Mouse (Mus musculus) right cerebral cortex, adult 18-20 months (tissue): ENCODE data around the gene Galnt6.

Experiments used
- DNase-seq: peaks from one replicate; pipeline ENCODE4 v3.0.0; 2022; ENCODE audit warnings: mixed read lengths

The Galnt6 gene

GRCm38 (mm10) chr15:100719217-100719616, 10.0 kb downstream of the Galnt6 start:
- no peak for DNase-seq

DNA sequence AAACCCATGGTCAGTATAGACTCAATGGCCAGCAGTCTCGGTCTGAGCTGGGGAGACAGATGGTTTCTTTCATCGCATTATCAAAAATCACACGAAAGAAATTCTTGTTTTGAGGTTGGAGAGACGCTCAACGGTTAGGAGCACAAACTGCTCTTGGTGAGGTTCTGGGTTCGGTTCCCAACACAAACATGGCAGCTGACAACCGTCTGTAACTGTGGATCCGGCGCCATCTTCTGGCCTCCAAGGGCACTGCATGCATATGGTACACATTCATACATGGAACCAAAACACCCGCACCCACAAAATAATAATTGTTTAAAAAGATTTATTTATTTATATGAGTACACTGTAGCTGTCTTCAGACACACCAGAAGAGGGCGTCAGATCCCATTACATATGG, 10.6 kb downstream of the Galnt6 start:
- DNase-seq: no peak

- DNase-seq: no peak
These were observed 11.2 kb downstream of the Galnt6 start for GRCm38 (mm10) chr15:100717933-100718332.

DNA sequence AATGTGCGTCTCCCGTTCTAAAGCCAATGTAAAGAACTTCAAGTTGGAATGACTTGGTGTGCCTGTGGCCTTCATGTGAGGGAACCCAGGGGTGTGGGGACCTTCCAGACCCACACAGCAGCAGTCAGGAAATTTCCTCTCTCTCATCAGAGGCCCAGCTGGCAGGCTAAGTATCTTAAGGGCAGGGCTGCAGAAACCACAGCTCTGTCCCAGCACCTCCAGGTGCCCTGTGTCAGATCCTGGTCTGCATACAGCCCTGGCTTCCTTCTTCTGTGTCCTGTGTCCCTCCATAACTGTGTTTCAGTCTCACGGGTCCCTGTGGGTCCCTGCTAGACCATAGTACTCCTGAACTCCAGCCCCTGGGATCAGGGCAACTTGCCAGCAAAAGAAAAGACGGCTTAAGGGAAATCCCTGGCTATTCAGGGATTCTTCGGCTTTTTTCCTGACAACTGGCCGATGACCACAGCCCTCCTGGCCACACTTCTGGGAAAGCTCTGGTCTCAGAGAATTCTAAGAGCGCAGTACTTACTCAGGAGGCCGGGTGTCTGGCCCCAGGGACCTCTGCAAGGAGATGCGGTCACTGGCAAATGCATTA, 13.7 kb downstream of the Galnt6 start:
- no peak for DNase-seq

DNA sequence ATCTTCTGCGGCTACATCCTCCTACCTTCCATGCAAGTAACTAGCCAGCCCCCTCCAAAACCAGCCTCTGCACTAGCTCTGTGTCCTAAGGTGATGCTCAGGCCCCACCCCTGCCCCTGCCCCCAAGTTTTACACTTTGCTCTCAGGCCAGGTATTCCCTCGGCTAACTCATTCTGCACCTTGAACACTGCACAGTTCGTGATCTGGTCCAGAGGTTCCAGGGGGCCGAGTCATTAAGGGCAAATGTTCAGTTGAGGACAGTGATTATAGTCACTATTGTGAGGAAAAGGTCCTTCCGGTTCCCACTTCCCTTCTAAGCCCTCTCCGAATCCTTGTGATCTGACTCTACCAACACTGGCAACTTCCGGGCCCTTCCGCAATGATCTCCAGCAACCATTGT, 14.7 kb downstream of the Galnt6 start:
- DNase-seq: no peak

GRCm38 (mm10) chr15:100710838-100711237, 18.3 kb downstream of the Galnt6 start:
- no peak for DNase-seq

- no peak for DNase-seq
These were observed 20.6 kb downstream of the Galnt6 start for GRCm38 (mm10) chr15:100708433-100709078.

DNA sequence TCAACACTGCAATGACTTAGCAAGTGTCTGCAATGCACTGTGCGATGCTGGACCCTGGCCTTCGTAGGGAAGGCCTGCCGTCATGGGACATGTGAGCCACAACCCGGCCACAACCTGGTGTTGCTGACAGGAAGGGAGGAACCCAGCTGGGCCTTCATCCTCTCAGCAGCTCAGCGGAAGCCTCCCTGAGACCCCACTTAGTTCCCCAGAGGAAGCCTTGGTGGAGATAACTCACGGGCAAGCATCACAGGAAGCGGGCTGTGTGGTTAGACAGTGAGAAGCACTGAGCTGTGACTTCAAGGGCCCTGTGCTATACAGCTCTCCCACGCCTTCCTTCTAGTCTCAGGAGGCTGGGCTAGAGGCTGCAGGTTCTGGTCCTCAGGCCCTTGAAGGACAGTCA, 22.9 kb downstream of the Galnt6 start:
- DNase-seq: no peak

- no peak for DNase-seq
These were observed 23.8 kb downstream of the Galnt6 start for GRCm38 (mm10) chr15:100705376-100705775.

- no peak for DNase-seq
These were observed 25.3 kb downstream of the Galnt6 start for GRCm38 (mm10) chr15:100703913-100704312.

DNA sequence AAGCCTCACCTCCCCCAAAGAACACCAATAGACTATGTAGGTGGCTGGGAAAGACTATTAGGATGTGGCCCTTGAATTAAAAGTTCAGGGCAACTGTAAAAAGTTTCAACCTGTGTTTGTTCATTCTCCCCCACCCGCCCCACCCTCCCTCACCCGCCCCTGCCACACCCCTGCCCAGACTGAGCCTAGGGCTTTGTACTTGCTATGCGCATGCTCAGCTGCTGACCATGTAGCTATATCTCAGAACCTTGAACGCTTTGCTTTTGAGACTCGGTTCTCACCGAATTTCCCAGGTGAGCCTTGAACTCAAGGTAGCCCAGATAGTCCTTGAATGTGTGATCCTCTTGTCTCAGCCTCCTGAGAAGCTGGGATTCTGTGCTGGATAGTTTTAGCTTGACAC, 27.3 kb downstream of the Galnt6 start:
- no peak for DNase-seq

GRCm38 (mm10) chr15:100701108-100701507, 28.1 kb downstream of the Galnt6 start:
- peak; percentile 8 for DNase-seq

DNA sequence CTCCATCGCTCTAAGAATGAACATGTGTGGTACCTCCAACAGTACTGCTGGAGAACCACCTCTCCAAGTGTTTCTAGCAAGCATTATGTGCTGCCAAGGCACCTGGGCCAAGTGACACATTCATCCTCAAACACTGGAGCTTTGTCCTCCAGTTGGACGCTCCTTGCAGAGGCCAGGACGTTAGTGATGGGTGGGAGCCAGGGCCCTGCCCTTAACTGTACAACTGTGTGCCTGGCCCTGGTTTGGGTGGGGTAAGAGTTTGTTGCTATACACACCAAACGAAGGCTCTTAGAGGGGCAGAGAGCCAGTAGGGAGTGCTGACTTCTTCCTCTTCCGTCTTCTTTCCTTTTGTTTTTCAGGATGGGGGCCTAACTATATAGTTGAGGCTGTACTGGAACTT, 28.8 kb downstream of the Galnt6 start:
- no peak for DNase-seq

DNA sequence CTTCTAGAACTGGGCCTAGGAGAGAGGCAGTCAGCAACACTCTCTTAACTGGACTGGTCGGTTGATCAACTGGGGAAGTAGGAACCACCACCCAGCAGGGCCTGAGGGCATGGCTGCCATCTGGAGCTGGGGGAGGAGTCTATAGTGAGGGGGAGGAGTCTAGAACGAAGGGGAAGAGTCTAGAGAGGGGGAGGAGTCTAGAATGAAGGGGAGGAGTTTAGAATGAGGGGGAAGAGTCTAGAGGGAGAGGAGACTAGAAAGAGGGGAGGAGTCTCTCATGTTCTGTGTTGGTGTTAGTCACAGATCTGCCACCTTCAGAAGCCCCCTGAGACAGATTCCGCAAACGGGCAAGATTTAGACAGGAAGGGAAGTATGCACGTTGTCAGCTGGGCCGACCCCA, 29.8 kb downstream of the Galnt6 start:
- no peak for DNase-seq

GRCm38 (mm10) chr15:100698078-100698477, 31.1 kb downstream of the Galnt6 start:
- no peak for DNase-seq

- DNase-seq: no peak
These were observed 34.8 kb downstream of the Galnt6 start for GRCm38 (mm10) chr15:100694406-100694805.

GRCm38 (mm10) chr15:100691990-100692389, 37.2 kb downstream of the Galnt6 start:
- DNase-seq: no peak

DNA sequence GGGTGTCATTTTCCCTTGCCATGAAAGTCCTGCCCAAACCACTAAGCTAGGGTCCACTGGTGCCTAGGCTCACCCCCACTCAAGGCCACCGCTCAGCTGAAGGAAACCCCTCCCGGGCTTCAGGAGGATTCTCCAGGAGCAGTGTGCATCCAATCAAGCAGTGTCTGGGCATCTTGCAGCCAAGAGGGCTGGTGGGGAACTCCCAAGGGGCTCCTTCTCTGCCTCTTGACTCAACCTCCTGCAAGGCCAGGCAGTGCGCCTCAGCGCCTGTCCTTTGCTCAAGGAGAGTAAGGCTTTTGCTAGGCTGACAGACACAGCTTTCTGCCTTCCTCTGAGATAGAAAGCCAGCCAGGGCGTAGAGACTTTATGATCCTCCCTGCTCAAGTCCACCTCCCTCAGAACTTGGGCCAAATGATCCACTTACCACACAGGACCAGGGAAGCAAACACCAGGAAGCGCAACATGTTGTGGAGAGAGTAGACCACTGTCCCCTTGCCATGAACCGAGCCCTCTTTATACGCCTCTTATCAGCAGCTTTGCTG, 41.7 kb downstream of the Galnt6 start, which contains the start of gene Cela1:
Gene Cela1 (minus strand): TSS at position 492 of the 542 bp plus-strand sequence.
- no peak for DNase-seq

GRCm38 (mm10) chr15:100686989-100687388, 42.2 kb downstream of the Galnt6 start:
- peak; percentile 39 for DNase-seq

DNA sequence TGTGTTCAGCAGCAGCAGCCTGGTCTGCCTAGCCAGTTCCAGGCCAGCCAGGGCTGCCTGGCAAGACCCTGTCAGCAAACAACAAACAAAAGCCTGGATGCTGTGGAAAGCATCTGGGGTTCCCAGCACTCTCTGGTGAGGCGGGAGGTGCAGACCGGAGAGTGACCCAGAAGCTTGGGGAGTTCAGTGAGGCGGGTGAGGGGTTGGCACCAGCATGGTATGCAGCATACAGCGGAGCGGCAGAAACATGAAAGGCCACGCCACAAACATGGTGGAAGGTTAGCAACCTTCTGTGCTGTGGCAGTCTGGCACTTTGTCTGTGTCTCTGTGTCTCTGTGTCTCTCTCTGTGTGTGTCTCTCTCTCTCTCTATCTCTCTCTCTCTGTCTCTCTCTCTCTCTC, 42.7 kb downstream of the Galnt6 start:
- DNase-seq: no peak

- DNase-seq: no peak
These were observed 43.3 kb downstream of the Galnt6 start for GRCm38 (mm10) chr15:100685849-100686248.

GRCm38 (mm10) chr15:100685255-100685654, 43.9 kb downstream of the Galnt6 start:
- no peak for DNase-seq

- DNase-seq: no peak
These were observed 44.7 kb downstream of the Galnt6 start for GRCm38 (mm10) chr15:100684450-100684849.

DNA sequence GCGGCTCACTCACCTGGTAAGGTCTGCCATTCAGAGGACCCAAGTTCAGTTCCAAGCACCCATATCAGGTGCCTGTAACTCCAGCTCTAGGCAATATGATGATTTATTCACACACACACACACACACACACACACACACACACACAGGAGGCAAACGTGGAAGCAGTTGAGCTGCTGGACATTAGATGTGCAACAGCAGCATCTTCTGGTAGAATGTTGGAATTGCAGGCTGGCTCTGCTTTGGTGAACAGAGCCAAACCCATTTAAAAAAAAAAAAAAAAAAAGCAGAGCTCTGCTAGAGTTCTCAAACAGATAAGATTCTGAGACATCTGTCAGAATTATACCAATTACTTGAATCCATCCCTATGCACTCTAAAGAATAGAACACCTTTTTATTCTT, 46.1 kb downstream of the Galnt6 start:
- peak; percentile 54 for DNase-seq

DNA sequence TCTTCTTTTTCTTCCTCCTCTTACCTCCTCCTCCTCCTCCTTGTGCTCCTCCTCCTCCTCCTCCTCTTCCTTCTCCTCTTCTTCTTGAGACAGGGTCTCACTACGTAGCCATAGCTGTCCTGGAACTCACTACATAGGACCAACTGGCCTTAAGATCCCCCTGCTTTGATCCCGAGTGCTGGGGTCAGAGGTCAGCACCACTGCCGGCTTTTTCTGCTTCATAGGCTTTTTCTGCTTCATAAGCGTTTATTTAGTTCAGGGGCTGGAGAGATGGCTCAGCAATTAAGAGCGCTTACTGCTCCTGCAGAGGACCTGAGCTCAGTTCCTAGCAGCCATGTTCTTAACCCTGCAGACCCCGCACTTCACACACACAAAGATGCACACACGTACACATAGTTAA, 47.4 kb downstream of the Galnt6 start:
- DNase-seq: no peak
